Mouse (Mus musculus) MEL (cell line): ENCODE results near the gene Pld1. TPM values are rescaled to one million over a fixed set of nuclear protein-coding genes. Genes with fewer than 3 reads are reported as not detected.

Experiments
- DNase-seq: peaks from one replicate; pipeline ENCODE4 v3.0.0; 2011; ENCODE audit warnings: low read depth, low spot score
- H3K27ac ChIP-seq: 2 replicates; pipeline ENCODE4 v1.5.1; 2012; ENCODE audit warnings: low read depth, mild to moderate bottlenecking, control low read depth, low read length, moderate library complexity; ENCODE audit not compliant: control insufficient read depth
- H3K27me3 ChIP-seq, 2 experiments: fragments of 150-350 bp in 1 of 2; sonication (generic) in 1 of 2; 2 replicates each; pipeline ENCODE4 v1.6.1; 2012; ENCODE audit warnings: low read length in 2 of 2, mild to moderate bottlenecking in 2 of 2, improper control_type of control experiment in 1 of 2, moderate library complexity in 1 of 2; ENCODE audit not compliant: insufficient read depth in 2 of 2, control insufficient read depth in 1 of 2
- H3K36me3 ChIP-seq, 2 experiments: 2 replicates each; pipeline ENCODE4 v1.6.1; 2012 to 2014; ENCODE audit warnings: low read length in 2 of 2, improper control_type of control experiment in 1 of 2, inconsistent platforms in 1 of 2, mild to moderate bottlenecking in 1 of 2; ENCODE audit not compliant: insufficient read depth in 2 of 2, control insufficient read depth in 1 of 2
- H3K4me1 ChIP-seq, 2 experiments: fragments of 150-350 bp in 1 of 2; sonication (generic) in 1 of 2; 2 replicates each; pipeline ENCODE4 v1.6.1; 2012; ENCODE audit warnings: low read length in 2 of 2, improper control_type of control experiment in 1 of 2, mild to moderate bottlenecking in 1 of 2; ENCODE audit not compliant: insufficient read depth in 2 of 2, control insufficient read depth in 1 of 2
- H3K4me3 ChIP-seq, 2 experiments: fragments of 150-350 bp in 1 of 2; sonication (generic) in 1 of 2; 2 replicates each; pipeline ENCODE4 v1.5.1; 2012; ENCODE audit warnings: low read depth in 2 of 2, low read length in 2 of 2, mild to moderate bottlenecking in 2 of 2, moderate library complexity in 2 of 2, control low read depth in 1 of 2, improper control_type of control experiment in 1 of 2; ENCODE audit not compliant: control insufficient read depth in 1 of 2, insufficient read depth in 1 of 2
- H3K79me2 ChIP-seq: 2 replicates; pipeline ENCODE4 v1.6.1; 2012; ENCODE audit warnings: mild to moderate bottlenecking, low read length, moderate library complexity; ENCODE audit not compliant: control insufficient read depth, poor library complexity, insufficient read depth
- H3K9ac ChIP-seq: 2 replicates; pipeline ENCODE4 v1.6.1; 2012; ENCODE audit warnings: low read depth, mild to moderate bottlenecking, control low read depth, low read length, moderate library complexity; ENCODE audit not compliant: control insufficient read depth, poor library complexity, severe bottlenecking
- H3K9me3 ChIP-seq: fragments of 150-350 bp; sonication (generic); replicated peaks from 2 replicates; pipeline ENCODE4 v1.6.1; 2012; ENCODE audit warnings: mild to moderate bottlenecking, low read length, improper control_type of control experiment, moderate library complexity; ENCODE audit not compliant: insufficient read depth
- BHLHE40 ChIP-seq: IDR thresholded peaks from 2 replicates; pipeline ENCODE4 v1.6.1; 2012; ENCODE audit warnings: low read depth, mild to moderate bottlenecking, inconsistent platforms, low read length, improper control_type of control experiment, borderline replicate concordance
- CHD2 ChIP-seq: IDR thresholded peaks from 2 replicates; pipeline ENCODE4 v1.6.1; 2011; ENCODE audit warnings: low read length, improper control_type of control experiment
- CTCF ChIP-seq, 3 experiments: IDR thresholded peaks in 2 of 3; conservative IDR thresholded peaks in 1 of 3; 2 replicates each; pipeline ENCODE4 v1.5.1; 2011 to 2012; ENCODE audit warnings: low read length in 3 of 3, low read depth in 2 of 3, mild to moderate bottlenecking in 2 of 3, improper control_type of control experiment in 1 of 3, inconsistent platforms in 1 of 3, mixed read lengths in 1 of 3, moderate library complexity in 1 of 3; ENCODE audit not compliant: control insufficient read depth in 1 of 3, insufficient read depth in 1 of 3, poor library complexity in 1 of 3, severe bottlenecking in 1 of 3
- E2F4 ChIP-seq: IDR thresholded peaks from 2 replicates; pipeline ENCODE4 v1.6.1; 2011; ENCODE audit warnings: low read depth, low read length, improper control_type of control experiment, borderline replicate concordance
- ETS1 ChIP-seq: IDR thresholded peaks from 2 replicates; pipeline ENCODE4 v1.6.1; 2012; ENCODE audit warnings: low read depth, mild to moderate bottlenecking, inconsistent platforms, low read length, improper control_type of control experiment, moderate library complexity
- KAT2A ChIP-seq: conservative IDR thresholded peaks from 2 replicates; pipeline ENCODE4 v1.6.1; 2012; ENCODE audit warnings: low read depth, low read length, improper control_type of control experiment, inconsistent platforms
- MEF2A ChIP-seq: IDR thresholded peaks from 2 replicates; pipeline ENCODE4 v1.6.1; 2014; ENCODE audit warnings: low read depth, mild to moderate bottlenecking, inconsistent platforms, low read length, improper control_type of control experiment; ENCODE audit not compliant: poor library complexity, insufficient replicate concordance, severe bottlenecking; ENCODE audit errors: extremely low read depth
- MYB ChIP-seq: IDR thresholded peaks from 2 replicates; pipeline ENCODE4 v1.6.1; 2011; ENCODE audit warnings: mild to moderate bottlenecking, low read depth, low read length, improper control_type of control experiment
- NELFE ChIP-seq: IDR thresholded peaks from 2 replicates; pipeline ENCODE4 v1.6.1; 2011; ENCODE audit warnings: low read depth, low read length, improper control_type of control experiment
- POLR2A ChIP-seq, 2 experiments: IDR thresholded peaks; 2 replicates each; pipeline ENCODE4 v1.6.1; 2011 to 2012; ENCODE audit warnings: low read length in 2 of 2, mild to moderate bottlenecking in 2 of 2, control low read depth in 1 of 2, improper control_type of control experiment in 1 of 2, low read depth in 1 of 2, moderate library complexity in 1 of 2; ENCODE audit not compliant: control insufficient read depth in 1 of 2, insufficient read depth in 1 of 2, poor library complexity in 1 of 2
- POLR2AphosphoS2 ChIP-seq: IDR thresholded peaks from 2 replicates; pipeline ENCODE4 v1.6.1; 2011; ENCODE audit warnings: low read length, improper control_type of control experiment
- POLR2AphosphoS5 ChIP-seq: IDR thresholded peaks from 2 replicates; pipeline ENCODE4 v1.6.1; 2012; ENCODE audit warnings: low read depth, borderline replicate concordance, mild to moderate bottlenecking, inconsistent platforms, low read length, moderate library complexity, mixed read lengths
- RAD21 ChIP-seq: IDR thresholded peaks from 2 replicates; pipeline ENCODE4 v1.6.1; 2011; ENCODE audit warnings: mild to moderate bottlenecking, low read depth, low read length, improper control_type of control experiment
- SMC3 ChIP-seq: IDR thresholded peaks from 2 replicates; pipeline ENCODE4 v1.6.1; 2011; ENCODE audit warnings: low read depth, low read length, improper control_type of control experiment
- TBP ChIP-seq: IDR thresholded peaks from 2 replicates; pipeline ENCODE4 v1.8.0; 2011; ENCODE audit warnings: low read depth, low read length, improper control_type of control experiment
- UBTF ChIP-seq: IDR thresholded peaks from 2 replicates; pipeline ENCODE4 v1.6.1; 2012; ENCODE audit warnings: low read depth, mild to moderate bottlenecking, inconsistent platforms, low read length, improper control_type of control experiment, moderate library complexity, borderline replicate concordance; ENCODE audit not compliant: insufficient read depth
- ZC3H11A ChIP-seq: IDR thresholded peaks from 2 replicates; pipeline ENCODE4 v1.6.1; 2012; ENCODE audit warnings: low read depth, mild to moderate bottlenecking, inconsistent platforms, low read length, improper control_type of control experiment
- ZKSCAN1 ChIP-seq: IDR thresholded peaks from 2 replicates; pipeline ENCODE4 v1.6.1; 2012; ENCODE audit warnings: low read depth, mild to moderate bottlenecking, inconsistent platforms, low read length, improper control_type of control experiment, moderate library complexity
- ZNF384 ChIP-seq: IDR thresholded peaks from 2 replicates; pipeline ENCODE4 v1.6.1; 2012; ENCODE audit warnings: low read depth, mild to moderate bottlenecking, inconsistent platforms, low read length, improper control_type of control experiment
- polyA plus RNA-seq, 2 experiments: library from polyadenylated mRNA; stranded (reverse) in 1 of 2; unstranded in 1 of 2; fragments of >175 nt in 1 of 2; fragments of >200 nt in 1 of 2; gene quantifications; 2 replicates each; pipeline versions ENCODE4 v1.2.1 to v1.2.4; 2012; ENCODE audit warnings: low replicate concordance in 2 of 2, low read depth in 1 of 2; ENCODE audit not compliant: insufficient read length in 2 of 2, insufficient read depth in 1 of 2, missing spikeins in 1 of 2
- total RNA-seq: library from RNA; depleted of rRNA; stranded (reverse); fragments of 300-350 nt; gene quantifications from 2 replicates; pipeline ENCODE4 v1.2.3, GENCODE M21; 2012

Pld1 gene
- total and polyA plus RNA-seq, 3 experiments, result 0.22 TPM; not detected in 2

GRCm38 (mm10) chr3:28165598-28165997 is 227.1 kb downstream of the Pld1 start:
- no peak overlapping the region for H3K27ac ChIP-seq
- H3K9me3 ChIP-seq, result no peaks in the 10 kb centered on the region
- H3K79me2 ChIP-seq, result no peaks in the 10 kb centered on the region
- TF ChIP-seq CTCF (IDR thresholded peaks at IDR 0.05 in 2 of 3, conservative IDR thresholded peaks at IDR 0.05 in 1 of 3; ENCODE audit: control insufficient read depth in 1 of 3, insufficient read depth in 1 of 3, low read depth in 2 of 3, low read length in 3 of 3, poor library complexity in 1 of 3, severe bottlenecking in 1 of 3), result peak; percentile 67 to 95 (median 73)
- TF ChIP-seq ZC3H11A, result peak; percentile 98
- TF ChIP-seq SMC3, result peak; percentile 95
- TF ChIP-seq RAD21, result peak; percentile 97
- no peak for TF ChIP-seq NELFE
- no peak overlapping the region for H3K4me3 ChIP-seq
- H3K27me3 ChIP-seq, result no peaks in the 10 kb centered on the region; a peak in 1 of 4 replicates
- H3K4me1 ChIP-seq, result peaks cover 0 to 3% of the 10 kb centered on the region in 2 experiments; a peak in 2 of 4 replicates
- H3K36me3 ChIP-seq, result no peaks in the 10 kb centered on the region
- no peak overlapping the region for H3K9ac ChIP-seq
- DNase-seq, result peak; percentile 83

GRCm38 (mm10) chr3:28167796-28168505 is 229.5 kb downstream of the Pld1 start:
- H3K4me3 ChIP-seq, result no peak overlapping the region
- H3K9ac ChIP-seq, result no peak overlapping the region
- TF ChIP-seq ETS1 (no peak), ZNF384 (no peak), POLR2AphosphoS2 (no peak), E2F4 (no peak), RAD21 (no peak), ZKSCAN1 (no peak), CHD2 (no peak), TBP (no peak), MYB (no peak), CTCF (IDR thresholded peaks at IDR 0.05 in 2 of 3, conservative IDR thresholded peaks at IDR 0.05 in 1 of 3; ENCODE audit: control insufficient read depth in 1 of 3, insufficient read depth in 1 of 3, low read depth in 2 of 3, low read length in 3 of 3, poor library complexity in 1 of 3, severe bottlenecking in 1 of 3) (no peak), POLR2AphosphoS5 (no peak), BHLHE40 (no peak), ZC3H11A (no peak), UBTF (no peak), MEF2A (no peak), POLR2A (IDR thresholded peaks at IDR 0.05; ENCODE audit: control insufficient read depth in 1 of 2, insufficient read depth in 1 of 2, low read depth in 1 of 2, low read length in 2 of 2, poor library complexity in 1 of 2) (no peak), KAT2A (no peak)
- peaks cover 0 to 11% of the 10 kb centered on the region in 2 experiments; a peak in 2 of 4 replicates for H3K36me3 ChIP-seq
- peaks cover 0 to 16% of the 10 kb centered on the region in 2 experiments; a peak in 3 of 4 replicates for H3K4me1 ChIP-seq
- no peaks in the 10 kb centered on the region for H3K9me3 ChIP-seq
- H3K79me2 ChIP-seq, result no peaks in the 10 kb centered on the region
- DNase-seq, result no peak
- H3K27ac ChIP-seq, result no peak overlapping the region
- H3K27me3 ChIP-seq, result no peaks in the 10 kb centered on the region
